Mouse (Mus musculus): ENCODE data around the gene Klhl3. TPM values are rescaled to one million over a fixed set of nuclear protein-coding genes. Genes with fewer than 3 reads are reported as not detected.

The Klhl3 gene
- 1.5 TPM for polyA plus RNA-seq (2015; fragmentation: Illumina TruSeq; extraction: RNeasy Lipid Tissue Mini Kit (QIAGEN cat#74804); ENCODE audit: insufficient read depth, low replicate concordance)

DNA sequence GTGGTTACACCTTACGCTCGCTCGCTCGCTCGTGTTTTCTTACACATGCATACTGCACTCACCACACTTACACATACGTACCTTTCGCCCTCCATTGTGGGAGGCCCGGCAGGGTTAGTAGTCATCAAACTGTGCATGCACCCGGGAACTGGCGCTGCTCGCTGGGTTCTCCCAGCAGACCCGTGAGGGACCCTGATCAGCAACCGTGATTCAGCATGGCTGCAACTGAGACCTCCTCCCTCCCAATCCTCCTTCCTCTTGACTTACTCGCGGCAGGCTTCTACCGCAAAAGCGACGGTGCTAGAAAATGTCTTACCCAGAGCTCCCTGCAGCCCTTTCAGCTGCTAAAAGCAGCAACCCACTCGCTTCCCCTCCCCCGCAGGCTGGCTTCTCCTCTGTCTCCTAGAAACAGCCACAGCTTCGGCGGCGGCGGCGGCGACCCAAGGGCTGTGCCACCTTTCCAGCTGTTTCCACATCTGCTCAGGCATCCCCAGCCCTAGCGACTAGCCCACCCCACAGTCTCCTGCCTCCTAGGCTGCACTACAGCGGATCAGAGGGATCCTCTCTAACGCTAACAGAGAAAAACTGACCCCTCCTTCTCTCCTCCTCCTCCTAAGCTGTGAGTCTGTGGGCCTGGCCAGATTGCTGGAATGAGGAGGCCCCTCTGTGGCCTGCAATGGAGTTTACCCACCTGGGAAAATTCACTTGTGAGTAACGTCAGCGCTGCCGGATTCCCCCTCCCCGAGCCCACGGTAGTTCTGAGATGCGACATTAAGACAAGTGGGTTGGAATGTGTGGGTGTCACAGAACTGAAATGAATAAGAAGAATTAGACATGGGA lies at the start of gene Klhl3:
Gene Klhl3 (minus strand): TSS at position 532 of the 840 bp plus-strand sequence.

DNA sequence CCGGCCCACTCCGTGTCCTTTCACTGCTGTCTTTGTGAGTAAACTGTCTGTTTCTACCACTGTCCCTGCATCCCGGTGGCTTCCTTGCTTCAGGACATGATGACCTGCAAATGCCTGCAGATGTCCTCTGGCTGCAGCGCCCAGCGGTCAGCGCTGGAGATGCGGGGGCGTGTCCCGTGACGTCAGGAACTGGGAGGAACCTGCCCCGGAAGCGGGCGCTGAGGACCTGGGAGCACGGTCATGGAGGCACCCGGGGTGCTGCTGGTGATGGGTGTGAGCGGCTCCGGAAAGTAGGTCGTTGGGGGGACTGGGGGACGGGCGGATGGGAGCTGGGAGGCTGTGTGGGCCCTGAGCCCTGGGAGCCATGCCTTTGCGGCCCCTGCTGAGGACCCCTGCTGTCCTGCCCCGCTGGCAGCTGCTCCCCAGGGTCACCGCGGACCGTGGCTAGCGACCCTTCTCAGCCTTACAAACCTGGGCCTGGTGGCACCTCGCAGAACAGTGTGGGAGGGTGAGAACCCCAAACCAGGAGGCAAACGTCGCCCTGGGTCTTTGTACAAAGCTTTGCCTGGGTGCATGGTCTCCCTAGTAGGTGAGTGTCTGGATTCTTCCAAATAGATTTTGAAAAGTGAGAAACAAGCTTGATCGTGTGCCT lies 44.2 kb upstream of the Klhl3 start, which contains the start of gene Idnk:
Gene Idnk (plus strand): TSS at position 203 of the 652 bp plus-strand sequence.

DNA sequence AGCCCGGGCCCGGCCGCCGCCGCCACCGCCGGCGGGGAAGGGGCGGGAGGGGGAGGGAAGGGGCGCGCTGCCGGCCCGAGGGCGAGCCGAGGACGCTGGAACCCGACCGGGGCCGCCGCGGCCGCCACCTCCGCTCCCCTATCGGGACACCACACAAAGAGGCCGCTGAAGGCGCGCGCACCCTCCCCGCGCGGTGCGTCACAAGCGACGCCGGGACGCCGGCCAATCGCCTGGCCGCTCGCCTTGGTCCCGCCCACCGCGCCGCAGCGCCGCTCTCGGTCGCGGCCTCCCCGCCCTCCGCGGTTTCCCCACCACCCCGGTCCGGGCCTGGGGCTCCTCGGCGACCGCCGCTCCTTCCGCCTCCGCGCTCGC lies 15.0 kb upstream of the Klhl3 start, which contains the start of gene Hnrnpa0:
Gene Hnrnpa0 (minus strand): TSS at position 161 of the 372 bp plus-strand sequence.

Other genes with a start within 250 kb of the Klhl3 start
- gene Spock1, start 205.3 kb downstream of the Klhl3 start, polyA plus RNA-seq (2015; fragmentation: Illumina TruSeq; extraction: RNeasy Lipid Tissue Mini Kit (QIAGEN cat#74804); ENCODE audit: insufficient read depth, low replicate concordance): not detected
- 83.3 TPM for gene Hnrnpa0, start 15.0 kb upstream of the Klhl3 start, polyA plus RNA-seq (2015; fragmentation: Illumina TruSeq; extraction: RNeasy Lipid Tissue Mini Kit (QIAGEN cat#74804); ENCODE audit: insufficient read depth, low replicate concordance)
- gene Idnk, start 44.1 kb upstream of the Klhl3 start, polyA plus RNA-seq (2015; fragmentation: Illumina TruSeq; extraction: RNeasy Lipid Tissue Mini Kit (QIAGEN cat#74804); ENCODE audit: insufficient read depth, low replicate concordance): 93.2 TPM
- gene Ubqln1, start 102.1 kb upstream of the Klhl3 start, polyA plus RNA-seq (2015; fragmentation: Illumina TruSeq; extraction: RNeasy Lipid Tissue Mini Kit (QIAGEN cat#74804); ENCODE audit: insufficient read depth, low replicate concordance): 98.1 TPM
- gene Gkap1, start 162.1 kb upstream of the Klhl3 start, polyA plus RNA-seq (2015; fragmentation: Illumina TruSeq; extraction: RNeasy Lipid Tissue Mini Kit (QIAGEN cat#74804); ENCODE audit: insufficient read depth, low replicate concordance): 16.6 TPM
- gene Kif27, start 245.5 kb upstream of the Klhl3 start, polyA plus RNA-seq (2015; fragmentation: Illumina TruSeq; extraction: RNeasy Lipid Tissue Mini Kit (QIAGEN cat#74804); ENCODE audit: insufficient read depth, low replicate concordance): 0.18 TPM

Data from spleen, adult 10 weeks (tissue).